Mouse (Mus musculus): ENCODE results near the gene Chchd6.

Chchd6 gene

DNA sequence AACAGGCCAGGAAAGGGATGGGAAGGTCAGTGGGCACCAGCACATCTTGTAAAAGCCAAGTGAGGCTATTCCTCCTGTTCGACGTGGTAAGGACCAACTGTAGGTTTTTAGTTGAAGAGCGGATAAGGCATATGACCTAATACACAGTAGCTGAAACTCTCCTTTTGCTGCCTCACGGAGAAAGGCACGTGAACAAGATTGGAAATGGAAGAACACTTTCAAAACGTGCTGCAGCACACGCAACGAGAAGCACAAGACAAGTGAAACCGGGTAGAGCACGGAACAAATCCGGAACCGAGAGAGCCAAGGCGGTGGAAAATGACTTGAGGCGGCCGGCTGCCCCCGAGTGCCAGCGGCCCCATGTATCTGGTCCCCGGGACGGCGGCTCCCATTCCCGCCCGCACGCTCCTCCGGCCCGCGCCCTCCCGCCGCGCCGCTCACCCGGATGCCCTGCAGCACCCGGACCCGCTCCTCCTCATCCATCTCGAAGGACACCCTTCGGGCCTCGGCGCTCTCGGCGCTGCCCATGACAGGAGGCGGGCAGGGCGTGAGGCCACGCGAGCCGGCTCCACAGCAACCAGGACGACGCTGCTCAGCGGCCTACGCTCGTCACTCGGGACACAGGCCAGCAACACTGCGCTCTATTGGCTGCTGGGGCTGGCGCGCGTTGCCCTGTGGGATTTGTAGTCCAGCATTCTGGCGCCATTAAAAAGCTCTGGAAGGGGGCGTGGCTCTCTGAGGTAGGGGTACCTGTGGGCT lies at the start of gene Chchd6:
Chchd6 (minus strand) TSS at position 635 of the 759 bp plus-strand sequence.
- no peak; the same call in 1 of the 2 replicates for TF ChIP-seq GATA4 (IDR thresholded peaks at IDR 0.05; ENCODE audit: insufficient replicate concordance, low read length)

DNA sequence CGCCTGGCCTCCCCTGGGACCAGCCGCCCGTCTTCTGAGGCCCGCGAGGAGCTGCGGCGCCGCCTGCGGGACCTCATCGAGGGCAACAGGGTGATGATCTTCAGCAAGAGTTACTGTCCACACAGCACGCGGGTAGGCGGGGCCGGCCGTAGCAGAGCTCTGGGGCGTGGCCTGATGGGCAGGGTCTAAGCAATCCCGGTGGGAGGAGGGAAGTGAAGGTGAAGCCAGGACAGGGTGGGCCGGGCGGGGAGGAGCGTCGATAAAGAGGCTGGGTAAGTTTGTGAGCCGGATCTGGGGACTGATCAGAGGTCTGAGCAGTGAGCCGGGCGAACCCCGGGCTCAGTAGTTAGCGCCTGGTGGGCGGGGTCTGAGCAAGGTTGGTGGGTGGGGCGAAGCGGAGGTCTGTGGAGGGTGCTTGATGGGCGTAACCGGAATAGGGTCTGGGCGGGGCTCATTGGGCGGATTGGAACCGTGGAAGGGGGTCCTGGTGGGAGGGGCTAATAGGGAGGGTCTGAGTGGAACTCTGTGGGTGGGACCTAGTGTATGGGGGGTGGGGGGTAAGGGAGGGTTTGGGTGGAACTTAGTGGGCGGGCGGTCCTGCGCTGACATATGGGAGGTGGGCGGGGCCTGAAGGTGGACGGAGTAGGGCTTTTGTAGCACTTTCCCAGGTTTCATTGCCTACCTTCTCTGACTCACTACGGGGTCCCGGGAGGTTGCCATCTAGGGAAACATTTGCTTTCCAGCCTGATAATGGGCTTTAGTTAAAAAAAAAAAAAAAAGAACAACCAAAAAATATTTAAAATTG lies 49.0 kb upstream of the Chchd6 start:
- no peak for TF ChIP-seq GATA4 (IDR thresholded peaks at IDR 0.05; ENCODE audit: insufficient replicate concordance, low read length)

DNA sequence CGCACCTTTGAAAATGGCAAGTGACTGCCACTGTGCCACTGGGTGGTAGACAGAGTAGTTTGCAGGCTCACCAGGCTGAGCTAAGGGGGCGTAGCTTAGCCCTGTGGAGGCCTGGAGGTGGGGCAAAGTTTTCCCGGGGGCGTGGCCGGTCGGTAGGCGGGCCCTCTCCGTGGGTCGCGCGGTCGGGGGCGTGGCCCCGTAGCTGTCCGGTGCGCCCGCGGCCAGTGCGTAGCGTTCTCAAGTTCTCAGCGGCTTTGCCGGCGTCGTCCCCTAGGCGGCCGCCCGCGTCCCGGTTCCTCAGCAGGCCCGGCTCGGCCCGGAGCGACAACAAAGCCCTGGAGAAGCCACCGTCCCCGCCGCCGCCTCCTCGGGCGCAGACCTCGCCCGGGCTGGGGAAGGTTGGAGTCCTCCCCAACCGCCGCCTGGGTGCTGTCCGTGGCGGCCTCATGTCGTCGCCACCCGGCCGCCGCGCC lies 48.4 kb upstream of the Chchd6 start, which contains the start of gene Txnrd3:
Txnrd3 (plus strand) TSS at position 191 of the 473 bp plus-strand sequence.
- TF ChIP-seq GATA4 (IDR thresholded peaks at IDR 0.05; ENCODE audit: insufficient replicate concordance, low read length): no peak

DNA sequence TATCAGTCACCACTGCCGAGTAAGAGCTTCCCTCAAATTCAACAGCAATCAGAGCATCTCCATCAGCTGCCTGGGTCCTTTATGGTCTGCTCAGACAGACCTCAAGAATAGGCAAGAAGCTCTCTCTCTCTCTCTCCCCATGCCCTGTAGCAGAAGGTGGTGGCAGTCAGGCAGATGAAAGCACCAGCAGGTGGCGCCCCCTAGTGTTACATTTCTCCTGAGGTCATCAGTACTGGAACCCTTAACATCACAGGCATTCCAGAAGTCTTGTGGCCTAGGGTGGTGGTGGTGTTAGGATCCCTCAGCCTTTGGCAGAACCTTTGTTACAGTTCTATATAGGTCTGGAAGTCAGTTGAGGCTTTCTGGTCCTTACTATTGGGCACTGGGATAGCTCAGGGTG lies 43.6 kb upstream of the Chchd6 start:
- TF ChIP-seq GATA4 (IDR thresholded peaks at IDR 0.05; ENCODE audit: insufficient replicate concordance, low read length): no peak

GRCm38 (mm10) chr6:89637977-89638376 lies 42.5 kb upstream of the Chchd6 start:
- TF ChIP-seq GATA4 (IDR thresholded peaks at IDR 0.05; ENCODE audit: insufficient replicate concordance, low read length): no peak

- TF ChIP-seq GATA4 (IDR thresholded peaks at IDR 0.05; ENCODE audit: insufficient replicate concordance, low read length): no peak
Measured at GRCm38 (mm10) chr6:89634400-89634799, 38.9 kb upstream of the Chchd6 start.

GRCm38 (mm10) chr6:89633115-89633514 lies 37.7 kb upstream of the Chchd6 start:
- no peak for TF ChIP-seq GATA4 (IDR thresholded peaks at IDR 0.05; ENCODE audit: insufficient replicate concordance, low read length)

DNA sequence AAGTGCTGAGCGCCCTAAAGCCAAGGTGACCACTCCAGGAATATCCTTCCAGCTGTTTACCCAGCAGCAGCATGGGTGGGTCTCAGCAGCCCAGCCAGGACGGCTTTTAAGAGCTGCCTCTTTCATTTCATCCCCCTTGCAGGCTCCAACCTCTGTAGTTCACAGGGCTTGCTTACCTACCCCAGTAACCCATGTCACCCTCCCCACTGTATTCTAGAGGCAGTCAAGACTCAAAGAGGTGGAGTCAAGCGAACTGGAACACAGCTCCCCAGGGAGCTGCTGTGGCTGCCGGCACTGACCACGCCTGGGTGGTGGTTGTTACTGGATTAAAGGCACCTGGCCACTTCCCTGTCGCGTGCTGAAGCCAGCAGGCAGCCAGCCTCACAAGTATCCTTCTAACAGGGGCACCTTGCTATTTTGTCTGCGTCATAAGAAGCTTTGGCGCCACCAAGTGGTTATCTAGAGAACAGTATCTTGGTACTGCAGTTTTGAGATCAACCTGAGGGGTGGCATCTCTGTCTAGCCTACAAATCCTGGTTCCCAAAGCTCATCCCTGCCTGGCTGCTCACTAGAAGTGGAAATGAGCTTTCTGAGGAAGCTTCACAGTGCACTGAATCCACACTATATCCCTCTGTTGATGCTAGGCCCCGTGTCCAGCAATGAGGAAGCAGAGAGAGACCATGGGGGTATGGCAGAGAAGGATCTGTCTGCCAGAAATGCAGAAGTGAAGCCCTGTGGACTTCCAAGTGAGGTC lies 36.5 kb upstream of the Chchd6 start:
- no peak for TF ChIP-seq GATA4 (IDR thresholded peaks at IDR 0.05; ENCODE audit: insufficient replicate concordance, low read length)

DNA sequence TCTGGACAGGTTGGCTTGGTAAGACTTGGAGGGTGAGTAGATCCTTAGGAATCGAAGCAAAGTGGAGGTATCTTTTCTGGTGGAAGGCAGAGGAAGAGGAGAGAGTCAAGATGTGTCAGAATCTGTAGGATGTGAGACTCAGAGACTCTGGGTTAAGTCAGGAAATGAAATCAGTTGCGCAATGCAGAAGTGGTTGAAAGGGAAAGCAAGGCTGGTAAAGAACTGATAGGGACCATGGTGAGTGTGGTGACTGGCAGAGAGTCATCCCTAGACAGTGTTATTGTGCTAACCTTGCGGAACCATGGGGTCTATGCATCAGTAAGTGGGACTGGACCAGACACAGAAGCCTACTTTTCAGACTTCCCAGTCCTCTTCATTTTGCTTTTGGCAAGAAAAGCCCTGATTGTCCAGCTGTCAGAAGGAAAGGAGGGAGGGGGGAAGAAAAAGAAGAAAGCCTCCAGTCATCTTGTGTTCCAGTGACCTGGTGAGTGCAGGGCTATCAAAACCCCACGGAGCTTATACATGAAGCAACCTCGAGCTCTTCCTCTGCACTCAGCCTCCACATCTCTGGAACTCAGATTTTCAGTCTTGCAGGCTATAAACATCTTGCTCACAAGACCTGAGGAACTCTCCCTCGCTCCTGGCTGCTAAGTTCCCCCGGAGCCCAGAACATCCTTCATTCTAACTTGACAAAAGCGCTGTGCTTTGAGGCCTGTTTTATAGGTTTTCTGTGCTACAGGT lies 32.8 kb upstream of the Chchd6 start:
- TF ChIP-seq GATA4 (IDR thresholded peaks at IDR 0.05; ENCODE audit: insufficient replicate concordance, low read length): no peak

- no peak for TF ChIP-seq GATA4 (IDR thresholded peaks at IDR 0.05; ENCODE audit: insufficient replicate concordance, low read length)
Measured at GRCm38 (mm10) chr6:89622647-89623046, 27.2 kb upstream of the Chchd6 start.

- TF ChIP-seq GATA4 (IDR thresholded peaks at IDR 0.05; ENCODE audit: insufficient replicate concordance, low read length): no peak
Measured at GRCm38 (mm10) chr6:89615373-89615755, 19.9 kb upstream of the Chchd6 start.

- no peak for TF ChIP-seq GATA4 (IDR thresholded peaks at IDR 0.05; ENCODE audit: insufficient replicate concordance, low read length)
Measured at GRCm38 (mm10) chr6:89614596-89615372, 19.3 kb upstream of the Chchd6 start.

DNA sequence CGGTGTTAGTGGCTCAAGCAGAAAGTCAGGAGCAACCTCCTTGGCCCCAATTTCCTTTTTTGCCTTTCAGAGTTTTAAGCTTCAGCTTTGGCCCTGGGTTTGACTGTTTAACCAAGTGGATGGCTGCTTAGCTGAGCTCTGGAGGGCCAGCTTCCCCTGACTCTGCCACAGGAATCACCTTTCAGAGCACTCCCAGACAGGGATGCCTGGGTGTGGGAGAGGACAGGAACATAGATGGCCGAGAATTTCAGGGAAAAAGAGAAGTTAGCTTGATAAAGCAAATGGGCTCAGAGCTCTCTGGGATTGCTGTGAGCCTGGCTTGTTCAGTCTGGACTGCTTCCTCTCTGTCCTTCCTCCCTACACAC lies 18.6 kb upstream of the Chchd6 start:
- no peak for TF ChIP-seq GATA4 (IDR thresholded peaks at IDR 0.05; ENCODE audit: insufficient replicate concordance, low read length)
